Mouse (Mus musculus): Measurements from ENCODE around the gene Tmtc2.

Tmtc2 gene

GRCm38 (mm10) chr10:105573908-105574694, at the start of gene Tmtc2:
Gene Tmtc2 (minus strand): TSS chr10:105574451.
- CTCF ChIA-PET: no interaction called here

DNA sequence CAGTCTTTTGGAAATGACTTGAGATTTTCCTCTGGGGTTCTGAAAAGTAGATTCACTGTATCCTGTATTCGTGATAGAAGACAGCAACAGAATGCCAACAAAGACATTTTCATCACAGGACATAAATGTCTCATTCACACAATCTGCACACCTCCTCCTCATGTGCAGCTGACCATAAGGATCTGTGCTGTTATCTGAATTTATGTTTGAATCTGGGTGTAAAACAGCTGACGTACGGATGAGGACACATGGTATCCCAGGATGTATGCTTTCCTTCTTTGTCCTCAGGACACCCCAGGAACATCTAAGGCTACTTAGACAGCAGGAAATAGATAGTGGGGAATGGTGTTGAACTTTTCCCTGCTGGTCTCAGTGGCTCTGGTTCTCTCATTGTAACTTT, 37.9 kb upstream of the Tmtc2 start:
- CTCF ChIA-PET: no interaction called here

GRCm38 (mm10) chr10:105598826-105599225, 24.6 kb upstream of the Tmtc2 start:
- CTCF ChIA-PET: no interaction called here

DNA sequence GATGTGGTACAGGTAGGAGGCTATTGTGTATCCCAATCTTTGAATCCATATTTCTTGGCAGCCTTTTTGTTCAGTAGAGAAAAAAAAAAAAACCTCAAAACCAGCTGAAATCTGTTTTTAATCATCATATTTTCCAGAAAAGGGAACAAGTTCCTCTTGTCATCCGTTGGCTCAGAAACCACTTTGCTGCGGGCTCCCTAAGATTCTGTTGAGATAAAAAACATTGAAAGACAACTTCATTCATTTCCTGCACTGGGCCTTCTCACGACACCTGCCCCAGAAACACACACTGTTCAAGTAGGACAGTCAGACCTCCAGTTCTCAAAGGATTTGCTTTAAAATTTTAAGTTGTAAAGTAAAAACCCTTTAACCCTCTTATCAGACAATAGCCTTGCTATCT, 23.0 kb upstream of the Tmtc2 start:
- CTCF ChIA-PET: no interaction called here

- CTCF ChIA-PET: no interaction called here
Measured at GRCm38 (mm10) chr10:105595480-105596102, 21.3 kb upstream of the Tmtc2 start.

- CTCF ChIA-PET: no interaction called here
Measured at GRCm38 (mm10) chr10:105588141-105588540, 13.9 kb upstream of the Tmtc2 start.

DNA sequence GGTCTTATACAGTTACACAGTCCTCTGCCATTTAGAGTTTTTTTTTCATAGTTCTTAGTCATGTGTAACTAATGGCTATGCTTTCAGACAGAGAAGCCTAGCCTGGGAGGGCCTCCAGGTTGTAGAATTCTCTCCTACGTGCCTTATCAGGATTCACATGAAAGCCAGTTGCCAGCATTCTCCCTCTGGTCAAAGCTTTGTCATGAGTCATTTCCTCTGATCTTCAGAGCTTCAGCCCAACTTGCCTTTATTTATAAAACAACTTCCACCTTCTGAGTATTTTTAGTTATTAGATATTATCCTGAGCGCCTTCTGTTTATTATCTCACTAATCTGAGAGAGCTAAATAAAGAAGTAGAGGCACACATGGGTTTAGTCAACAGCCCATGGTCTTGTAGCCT, 5.1 kb upstream of the Tmtc2 start:
- CTCF ChIA-PET: no interaction called here

GRCm38 (mm10) chr10:105578291-105578845, 4.1 kb upstream of the Tmtc2 start:
- CTCF ChIA-PET: no interaction called here

GRCm38 (mm10) chr10:105574695-105575660, 727 bp upstream of the Tmtc2 start:
- CTCF ChIA-PET: no interaction called here

DNA sequence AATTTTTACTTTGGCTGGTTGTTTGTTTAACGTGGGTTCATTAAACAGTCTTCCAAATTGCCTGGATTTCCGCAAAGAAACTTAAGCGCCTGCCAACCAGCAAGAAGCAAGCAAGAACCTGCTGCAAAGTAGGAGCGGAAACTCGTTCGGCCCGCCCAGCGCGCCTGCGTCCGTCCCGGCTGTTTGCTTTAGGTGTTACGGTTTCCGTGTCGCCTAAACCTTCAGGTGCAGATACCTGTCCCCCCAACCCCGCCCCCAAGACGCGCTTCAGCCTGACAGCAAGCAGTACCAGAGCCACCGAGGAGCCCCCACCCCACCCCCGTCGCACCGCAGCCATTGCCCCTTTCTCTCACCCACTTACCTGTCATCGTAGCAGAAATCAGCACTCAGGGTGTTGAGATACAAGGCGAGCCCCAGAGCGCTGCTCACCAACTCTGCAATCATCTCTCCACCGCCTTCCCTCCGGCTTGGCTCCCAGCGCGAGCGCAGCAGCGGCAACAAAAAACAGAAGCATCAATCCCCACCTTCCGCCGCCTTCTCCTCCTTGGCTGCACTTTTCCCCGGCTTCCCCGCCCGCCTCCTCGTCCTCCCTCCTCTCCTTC, 844 bp downstream of the Tmtc2 start:
- CTCF ChIA-PET: no interaction called here

- CTCF ChIA-PET: no interaction called here
Measured at GRCm38 (mm10) chr10:105572829-105573228, 1.4 kb downstream of the Tmtc2 start.

DNA sequence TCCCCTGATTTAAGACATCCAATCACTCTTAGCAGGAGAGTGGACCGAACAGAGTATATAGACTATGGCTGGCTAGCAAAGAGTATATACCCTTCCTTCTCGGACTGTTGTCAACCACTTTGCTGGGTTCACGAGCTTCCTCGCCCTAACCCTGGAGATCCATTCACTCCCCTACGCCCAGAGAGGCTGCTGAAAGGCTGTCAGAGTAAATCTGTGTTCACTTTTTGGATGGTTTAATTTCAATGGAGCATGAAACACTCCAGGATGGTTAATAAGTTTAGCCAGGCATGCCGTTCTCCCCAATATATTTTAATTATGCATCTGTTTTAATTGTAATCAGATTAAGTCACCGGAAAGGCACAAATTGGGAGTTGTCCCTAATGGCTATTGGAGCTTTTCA, 1.9 kb downstream of the Tmtc2 start:
- CTCF ChIA-PET: no interaction called here

GRCm38 (mm10) chr10:105571831-105572230, 2.4 kb downstream of the Tmtc2 start:
- CTCF ChIA-PET: no interaction called here

- CTCF ChIA-PET: no interaction called here
Measured at GRCm38 (mm10) chr10:105571019-105571418, 3.2 kb downstream of the Tmtc2 start.

- CTCF ChIA-PET: no interaction called here
Measured at GRCm38 (mm10) chr10:105569573-105569972, 4.7 kb downstream of the Tmtc2 start.

GRCm38 (mm10) chr10:105567825-105568531, 6.3 kb downstream of the Tmtc2 start:
- CTCF ChIA-PET: no interaction called here

DNA sequence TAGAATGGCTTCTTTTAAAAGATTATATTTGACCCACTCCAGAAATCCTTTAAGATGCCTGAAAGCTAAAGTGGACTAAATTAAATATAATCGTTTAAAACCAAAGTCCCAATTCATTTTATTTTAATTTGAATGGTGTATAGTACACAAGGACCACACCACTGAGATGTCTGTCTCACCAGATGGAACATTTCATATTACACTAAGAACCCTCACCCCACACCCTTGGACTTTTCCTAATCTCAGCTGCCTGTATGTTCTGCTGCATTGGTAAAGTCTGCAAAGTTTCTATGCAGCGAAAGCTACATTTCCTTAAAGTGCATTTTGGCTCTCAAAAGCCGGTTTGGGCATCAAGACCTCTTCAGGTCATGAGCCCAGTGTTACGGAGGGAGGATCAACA, 12.7 kb downstream of the Tmtc2 start:
- CTCF ChIA-PET: no interaction called here

GRCm38 (mm10) chr10:105557581-105557980, 16.7 kb downstream of the Tmtc2 start:
- CTCF ChIA-PET: no interaction called here

- CTCF ChIA-PET: no interaction called here
Measured at GRCm38 (mm10) chr10:105556890-105557572, 17.2 kb downstream of the Tmtc2 start.

DNA sequence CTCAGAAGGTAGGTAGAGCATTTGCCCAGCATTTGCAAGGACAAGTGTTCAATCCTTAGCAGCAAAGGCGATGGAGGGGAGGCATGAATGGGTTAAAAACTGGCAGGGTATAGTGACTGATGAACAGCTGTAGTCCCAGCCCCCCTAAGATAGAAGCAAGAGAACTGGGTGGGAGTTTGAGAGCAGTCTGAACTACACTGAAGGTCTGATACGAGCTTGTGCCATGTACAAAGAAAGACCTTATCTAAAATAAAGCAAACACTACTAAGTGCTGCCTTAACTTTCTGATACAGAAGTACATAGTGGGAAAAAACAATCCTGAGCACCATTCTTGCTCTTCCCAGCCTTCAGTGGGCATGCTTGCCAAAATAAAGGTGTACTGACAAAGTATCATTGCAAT, 20.1 kb downstream of the Tmtc2 start:
- CTCF ChIA-PET: no interaction called here

DNA sequence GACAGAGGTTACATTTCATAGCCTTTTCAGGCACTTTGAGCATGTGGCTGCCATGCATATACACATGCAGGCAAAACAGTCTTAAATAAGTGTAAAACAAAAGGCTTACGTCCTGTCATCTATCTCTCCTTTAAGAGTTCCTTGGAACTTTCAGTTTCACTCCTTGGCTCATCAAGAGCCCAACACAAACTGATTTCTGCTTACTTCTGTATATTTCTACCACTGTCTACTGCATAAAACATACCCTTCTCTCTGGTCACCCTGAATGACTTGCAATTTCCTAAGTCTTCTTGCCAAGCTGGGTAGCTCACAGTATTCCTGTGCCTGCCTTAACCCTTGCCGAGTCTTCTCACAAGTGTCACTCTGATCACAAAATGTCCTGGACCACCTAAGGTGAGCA, 26.2 kb downstream of the Tmtc2 start:
- CTCF ChIA-PET: no interaction called here

Data from spleen, embryonic (tissue).